Mouse (Mus musculus): ENCODE data around the gene Tspan9.

Gene Tspan9

GRCm38 (mm10) chr6:128076104-128077020, 67.0 kb downstream of the Tspan9 start:
- no peak for DNase-seq (ENCODE audit: low read depth, low spot score)

- DNase-seq (ENCODE audit: low read depth, low spot score): no peak
Measured at GRCm38 (mm10) chr6:128075453-128076003, 67.9 kb downstream of the Tspan9 start.

- no peak for DNase-seq (ENCODE audit: low read depth, low spot score)
Measured at GRCm38 (mm10) chr6:128070921-128071558, 72.4 kb downstream of the Tspan9 start.

- no peak for DNase-seq (ENCODE audit: low read depth, low spot score)
Measured at GRCm38 (mm10) chr6:128070072-128070872, 73.1 kb downstream of the Tspan9 start.

GRCm38 (mm10) chr6:128068144-128068543, 75.2 kb downstream of the Tspan9 start:
- DNase-seq (ENCODE audit: low read depth, low spot score): no peak

GRCm38 (mm10) chr6:128065982-128066381, 77.4 kb downstream of the Tspan9 start:
- DNase-seq (ENCODE audit: low read depth, low spot score): no peak

- peak; percentile 34 for DNase-seq (ENCODE audit: low read depth, low spot score)
Measured at GRCm38 (mm10) chr6:128063501-128063900, 79.9 kb downstream of the Tspan9 start.

- DNase-seq (ENCODE audit: low read depth, low spot score): no peak
Measured at GRCm38 (mm10) chr6:128062784-128063183, 80.6 kb downstream of the Tspan9 start.

- no peak for DNase-seq (ENCODE audit: low read depth, low spot score)
Measured at GRCm38 (mm10) chr6:128062216-128062615, 81.2 kb downstream of the Tspan9 start.

- no peak for DNase-seq (ENCODE audit: low read depth, low spot score)
Measured at GRCm38 (mm10) chr6:128061342-128061741, 82.1 kb downstream of the Tspan9 start.

- no peak for DNase-seq (ENCODE audit: low read depth, low spot score)
Measured at GRCm38 (mm10) chr6:128058570-128058969, 84.8 kb downstream of the Tspan9 start.

GRCm38 (mm10) chr6:128058157-128058556, 85.2 kb downstream of the Tspan9 start:
- no peak for DNase-seq (ENCODE audit: low read depth, low spot score)

- no peak for DNase-seq (ENCODE audit: low read depth, low spot score)
Measured at GRCm38 (mm10) chr6:128053000-128053732, 90.2 kb downstream of the Tspan9 start.

- no peak for DNase-seq (ENCODE audit: low read depth, low spot score)
Measured at GRCm38 (mm10) chr6:128047671-128048070, 95.7 kb downstream of the Tspan9 start.

GRCm38 (mm10) chr6:128047239-128047638, 96.2 kb downstream of the Tspan9 start:
- DNase-seq (ENCODE audit: low read depth, low spot score): no peak

- DNase-seq (ENCODE audit: low read depth, low spot score): no peak
Measured at GRCm38 (mm10) chr6:128046799-128047198, 96.6 kb downstream of the Tspan9 start.

GRCm38 (mm10) chr6:128044691-128045090, 98.7 kb downstream of the Tspan9 start:
- no peak for DNase-seq (ENCODE audit: low read depth, low spot score)

GRCm38 (mm10) chr6:128043486-128043885, 99.9 kb downstream of the Tspan9 start:
- no peak for DNase-seq (ENCODE audit: low read depth, low spot score)

GRCm38 (mm10) chr6:128041836-128042235, 101.6 kb downstream of the Tspan9 start:
- no peak for DNase-seq (ENCODE audit: low read depth, low spot score)

- DNase-seq (ENCODE audit: low read depth, low spot score): no peak
Measured at GRCm38 (mm10) chr6:128039077-128039766, 104.2 kb downstream of the Tspan9 start.
